Mouse (Mus musculus): ENCODE results near the gene Unc45b.

DNA sequence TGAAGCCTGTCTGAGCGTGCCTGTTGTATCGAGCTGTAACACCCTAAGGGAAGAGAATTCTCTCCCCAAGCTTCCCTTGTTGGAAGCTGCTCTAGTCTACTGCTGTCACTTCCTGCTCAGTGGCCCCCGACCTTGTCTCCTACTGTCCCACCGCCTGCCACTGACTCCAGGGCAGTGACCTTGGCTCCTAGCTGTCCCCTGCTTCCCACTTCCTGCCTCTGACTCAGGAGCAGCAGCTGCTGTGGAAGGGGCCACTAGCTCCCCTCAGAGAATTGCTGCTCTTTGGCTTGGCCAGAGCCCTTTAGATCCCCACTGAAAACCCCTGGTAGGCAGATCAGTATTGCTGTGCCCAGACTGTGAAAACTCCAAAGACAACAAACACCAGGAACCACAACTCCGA, 63.6 kb downstream of the Unc45b start:
- TF ChIP-seq POLR2A (IDR thresholded peaks at IDR 0.05; ENCODE audit: insufficient read length, low read depth) (no peak), MYOD1 (IDR thresholded peaks at IDR 0.05; ENCODE audit: control insufficient read depth in 1 of 3, insufficient read length in 2 of 3, low read depth in 2 of 3) (peak in 1 of 3 experiments; percentile 74), E2F4 (IDR thresholded peaks at IDR 0.05; ENCODE audit: insufficient read depth) (no peak), MYOG (IDR thresholded peaks at IDR 0.05; ENCODE audit: control insufficient read depth in 1 of 3, insufficient read depth in 1 of 3, insufficient read length in 2 of 3, low read depth in 2 of 3) (peak in 1 of 3 experiments; percentile 51), SRF (IDR thresholded peaks at IDR 0.05; ENCODE audit: control insufficient read depth, insufficient read length, low read depth) (no peak), REST (IDR thresholded peaks at IDR 0.05; ENCODE audit: insufficient read depth, insufficient read length) (no peak)

Measured in myocyte (in vitro differentiated cells).